Mouse (Mus musculus) limb, embryonic 11.5 days (tissue): Measurements from ENCODE around the gene 4921509C19Rik. TPM values are rescaled to one million over a fixed set of nuclear protein-coding genes. Genes with fewer than 3 reads are reported as not detected.
A peak's percentile ranks its signal among the peaks of the same experiment; 100 is the strongest.
"Not testable (repeated sequence)": the region's sequence is repeated elsewhere in the genome, so short reads cannot be mapped to it uniquely, and the experiment has no call there.

Source experiments
- ATAC-seq: fragments of 200-750 bp; cut with Nextera tagmentation; 2 replicates; pipeline ENCODE4 v1.8.0; 2017; ENCODE audit warnings: low read depth; ENCODE audit not compliant: insufficient number of reproducible peaks, low FRiP score, low TSS enrichment
- DNase-seq: peaks from one replicate; pipeline ENCODE4 v3.0.0-alpha.2; 2015; ENCODE audit warnings: low spot score
- H3K27ac ChIP-seq: fragments of 300-500 bp; sonication (generic); replicated peaks from 2 replicates; pipeline ENCODE4 v1.5.1; 2014; ENCODE audit warnings: low read depth, mild to moderate bottlenecking, low read length
- H3K27me3 ChIP-seq: fragments of 300-500 bp; sonication (generic); 2 replicates; pipeline ENCODE4 v1.6.1; 2014; ENCODE audit warnings: mild to moderate bottlenecking, low read length, mixed read lengths; ENCODE audit not compliant: control insufficient read depth, insufficient read depth
- H3K36me3 ChIP-seq: fragments of 300-500 bp; sonication (generic); 2 replicates; pipeline ENCODE4 v1.6.1; 2014; ENCODE audit warnings: mild to moderate bottlenecking, low read length, moderate library complexity, mixed read lengths; ENCODE audit not compliant: control insufficient read depth, insufficient read depth
- H3K4me1 ChIP-seq: fragments of 300-500 bp; sonication (generic); 2 replicates; pipeline ENCODE4 v1.6.1; 2014; ENCODE audit warnings: low read length, mixed read lengths; ENCODE audit not compliant: control insufficient read depth, insufficient read depth
- H3K4me2 ChIP-seq: fragments of 300-500 bp; sonication (generic); 2 replicates; pipeline ENCODE4 v1.6.1; 2014; ENCODE audit warnings: low read depth, mild to moderate bottlenecking, moderate library complexity; ENCODE audit not compliant: severe bottlenecking
- H3K4me3 ChIP-seq: fragments of 300-500 bp; sonication (generic); 2 replicates; pipeline ENCODE4 v1.5.1; 2014; ENCODE audit warnings: low read depth, low read length
- H3K9ac ChIP-seq: fragments of 300-500 bp; sonication (generic); 2 replicates; pipeline ENCODE4 v1.6.1; 2014; ENCODE audit warnings: mild to moderate bottlenecking, low read length
- H3K9me3 ChIP-seq: fragments of 300-500 bp; sonication (generic); 2 replicates; pipeline ENCODE4 v1.6.1; 2016; ENCODE audit warnings: low read length; ENCODE audit not compliant: control insufficient read depth
- WGBS: fragments of 180-500 bp; shearing (Covaris S2); extraction: QIAGEN DNeasy Blood & Tissue Kit; methylation state at CpG from one replicate; pipeline ENCODE4 v1.1.7; 2014; 5-methylcytosine and 5-hydroxymethylcytosine counted together
- polyA plus RNA-seq: library from polyadenylated mRNA; unstranded; fragments of >200 nt; fragmentation: Nextera tagmentation; extraction: Ambion mirVana; gene quantifications from 2 replicates; pipeline ENCODE4 v1.2.1, GENCODE M21; 2014

Gene 4921509C19Rik
- polyA plus RNA-seq, 1 experiment from 2014 or later: not detected

GRCm38 (mm10) chr2:151498358-151498757, 22.4 kb upstream of the 4921509C19Rik start:
- Histone ChIP-seq H3K4me3 (no peak overlapping the region), H3K36me3 (peaks cover 11% of the 10 kb centered on the region), H3K27ac (no peak overlapping the region), H3K4me2 (no peak overlapping the region), H3K4me1 (no peaks in the 10 kb centered on the region), H3K9ac (no peak overlapping the region), H3K27me3 (no peaks in the 10 kb centered on the region), H3K9me3 (no peaks in the 10 kb centered on the region)
- no peak for ATAC-seq
- DNase-seq: no peak
- WGBS: 78% methylated on average over 3 of the region's 3 CpGs

- Histone ChIP-seq H3K4me3 (peak within 1 kb of the TSS; percentile 93), H3K4me2 (peak within 1 kb of the TSS; percentile 46), H3K9me3 (no peaks in the 10 kb centered on the region), H3K27ac (no peak within 1 kb of the TSS), H3K36me3 (peaks cover 3% of the 10 kb centered on the region; the same call in 1 of the 2 replicates), H3K4me1 (no peaks in the 10 kb centered on the region), H3K9ac (peak within 1 kb of the TSS; percentile 91), H3K27me3 (no peaks in the 10 kb centered on the region)
- DNase-seq (peak; percentile 98), ATAC-seq (peak; percentile 100)
- under 1% methylated on average over 69 of the region's 73 CpGs for WGBS
These were observed 18.3 kb upstream of the 4921509C19Rik start, which contains the start of gene Nsfl1c for GRCm38 (mm10) chr2:151494035-151494803. Gene Nsfl1c (plus strand): TSS chr2:151494182.

GRCm38 (mm10) chr2:151486496-151486895, 10.5 kb upstream of the 4921509C19Rik start:
- DNase-seq: no peak
- ATAC-seq: peak; percentile 35; the same call in 1 of the 2 replicates
- Histone ChIP-seq H3K36me3 (no peaks in the 10 kb centered on the region), H3K27me3 (no peaks in the 10 kb centered on the region), H3K4me2 (no peak overlapping the region), H3K9me3 (no peaks in the 10 kb centered on the region), H3K4me1 (no peaks in the 10 kb centered on the region), H3K4me3 (no peak overlapping the region), H3K27ac (no peak overlapping the region), H3K9ac (no peak overlapping the region)

- WGBS: 80% methylated on average over 4 of the region's 4 CpGs
- H3K4me3 ChIP-seq, H3K4me1 ChIP-seq, H3K36me3 ChIP-seq, H3K9ac ChIP-seq, DNase-seq, H3K27me3 ChIP-seq, H3K9me3 ChIP-seq, H3K27ac ChIP-seq, H3K4me2 ChIP-seq, ATAC-seq: not testable (repeated sequence)
These were observed 41.0 kb downstream of the 4921509C19Rik start for GRCm38 (mm10) chr2:151434971-151435370.

GRCm38 (mm10) chr2:151434203-151434602, 41.8 kb downstream of the 4921509C19Rik start:
- H3K27ac ChIP-seq, H3K4me3 ChIP-seq, H3K36me3 ChIP-seq, H3K4me2 ChIP-seq, ATAC-seq, H3K9me3 ChIP-seq, H3K4me1 ChIP-seq, H3K9ac ChIP-seq, DNase-seq, H3K27me3 ChIP-seq: not testable (repeated sequence)
- 58% methylated on average over 4 of the region's 4 CpGs for WGBS

Other genes with a start within 250 kb of the 4921509C19Rik start
- 313 and 321 TPM in 2 replicates for gene Nsfl1c, start 18.0 kb upstream of the 4921509C19Rik start, polyA plus RNA-seq
- 494 and 502 TPM in 2 replicates for gene Fkbp1a, start 66.3 kb upstream of the 4921509C19Rik start, polyA plus RNA-seq
- 0.48 and 0.84 TPM in 2 replicates for gene Sdcbp2, start 96.5 kb upstream of the 4921509C19Rik start, polyA plus RNA-seq
- 0.06 and 0.21 TPM in 2 replicates for gene Snph, start 156.4 kb upstream of the 4921509C19Rik start, polyA plus RNA-seq
- not detected in 2 replicates for gene Rad21l, start 192.4 kb upstream of the 4921509C19Rik start, polyA plus RNA-seq
- gene Tmem74b, start 225.9 kb upstream of the 4921509C19Rik start, polyA plus RNA-seq: 1.7 and 2.3 TPM in 2 replicates